Mouse (Mus musculus) limb, embryonic 11.5 days (tissue): ENCODE measurements around the gene Sem1. TPM values are rescaled to one million over a fixed set of nuclear protein-coding genes. Genes with fewer than 3 reads are reported as not detected.
A peak's percentile ranks its signal among the peaks of the same experiment; 100 is the strongest.

Source experiments
- ATAC-seq: fragments of 200-750 bp; cut with Nextera tagmentation; 2 replicates; pipeline ENCODE4 v1.8.0; 2017; ENCODE audit warnings: low read depth; ENCODE audit not compliant: insufficient number of reproducible peaks, low FRiP score, low TSS enrichment
- DNase-seq: peaks from one replicate; pipeline ENCODE4 v3.0.0-alpha.2; 2015; ENCODE audit warnings: low spot score
- H3K27ac ChIP-seq: fragments of 300-500 bp; sonication (generic); replicated peaks from 2 replicates; pipeline ENCODE4 v1.5.1; 2014; ENCODE audit warnings: low read depth, mild to moderate bottlenecking, low read length
- H3K27me3 ChIP-seq: fragments of 300-500 bp; sonication (generic); 2 replicates; pipeline ENCODE4 v1.6.1; 2014; ENCODE audit warnings: mild to moderate bottlenecking, low read length, mixed read lengths; ENCODE audit not compliant: control insufficient read depth, insufficient read depth
- H3K36me3 ChIP-seq: fragments of 300-500 bp; sonication (generic); 2 replicates; pipeline ENCODE4 v1.6.1; 2014; ENCODE audit warnings: mild to moderate bottlenecking, low read length, moderate library complexity, mixed read lengths; ENCODE audit not compliant: control insufficient read depth, insufficient read depth
- H3K4me1 ChIP-seq: fragments of 300-500 bp; sonication (generic); 2 replicates; pipeline ENCODE4 v1.6.1; 2014; ENCODE audit warnings: low read length, mixed read lengths; ENCODE audit not compliant: control insufficient read depth, insufficient read depth
- H3K4me2 ChIP-seq: fragments of 300-500 bp; sonication (generic); 2 replicates; pipeline ENCODE4 v1.6.1; 2014; ENCODE audit warnings: low read depth, mild to moderate bottlenecking, moderate library complexity; ENCODE audit not compliant: severe bottlenecking
- H3K4me3 ChIP-seq: fragments of 300-500 bp; sonication (generic); 2 replicates; pipeline ENCODE4 v1.5.1; 2014; ENCODE audit warnings: low read depth, low read length
- H3K9ac ChIP-seq: fragments of 300-500 bp; sonication (generic); 2 replicates; pipeline ENCODE4 v1.6.1; 2014; ENCODE audit warnings: mild to moderate bottlenecking, low read length
- H3K9me3 ChIP-seq: fragments of 300-500 bp; sonication (generic); 2 replicates; pipeline ENCODE4 v1.6.1; 2016; ENCODE audit warnings: low read length; ENCODE audit not compliant: control insufficient read depth
- WGBS: fragments of 180-500 bp; shearing (Covaris S2); extraction: QIAGEN DNeasy Blood & Tissue Kit; methylation state at CpG from one replicate; pipeline ENCODE4 v1.1.7; 2014; 5-methylcytosine and 5-hydroxymethylcytosine counted together
- polyA plus RNA-seq: library from polyadenylated mRNA; unstranded; fragments of >200 nt; fragmentation: Nextera tagmentation; extraction: Ambion mirVana; gene quantifications from 2 replicates; pipeline ENCODE4 v1.2.1, GENCODE M21; 2014

The Sem1 gene
- 298 and 314 TPM in 2 replicates for polyA plus RNA-seq

- peak; percentile 93 for ATAC-seq
- DNase-seq: peak; percentile 94
- H3K9me3 ChIP-seq: no peaks in the 10 kb centered on the region
- WGBS: 2% methylated on average over 59 of the region's 59 CpGs
- no peaks in the 10 kb centered on the region for H3K27me3 ChIP-seq
- peaks cover 5% of the 10 kb centered on the region; the same call in 1 of the 2 replicates for H3K4me1 ChIP-seq
- H3K27ac ChIP-seq: peak within 1 kb of the TSS; percentile 38
- H3K9ac ChIP-seq: peak within 1 kb of the TSS; percentile 95
- no peaks in the 10 kb centered on the region for H3K36me3 ChIP-seq
- H3K4me2 ChIP-seq: peak within 1 kb of the TSS; percentile 62
- H3K4me3 ChIP-seq: peak within 1 kb of the TSS; percentile 78
Observed at GRCm38 (mm10) chr6:6578304-6579149, at the start of gene Sem1. Gene Sem1, minus strand, starts transcription at chr6:6578663.

GRCm38 (mm10) chr6:6622846-6623749 is 44.6 kb upstream of the Sem1 start:
- WGBS: 67% methylated on average over 16 of the region's 16 CpGs
- DNase-seq (no peak), ATAC-seq (no peak)
- Histone ChIP-seq H3K27me3 (no peaks in the 10 kb centered on the region), H3K36me3 (no peaks in the 10 kb centered on the region), H3K4me2 (no peak overlapping the region), H3K9ac (no peak overlapping the region), H3K4me3 (no peak overlapping the region), H3K4me1 (no peaks in the 10 kb centered on the region), H3K27ac (no peak overlapping the region), H3K9me3 (no peaks in the 10 kb centered on the region)

GRCm38 (mm10) chr6:6603561-6604544 is 25.4 kb upstream of the Sem1 start:
- Histone ChIP-seq H3K9me3 (no peaks in the 10 kb centered on the region), H3K9ac (no peak overlapping the region), H3K4me3 (no peak overlapping the region), H3K27me3 (no peaks in the 10 kb centered on the region), H3K27ac (no peak overlapping the region), H3K36me3 (no peaks in the 10 kb centered on the region), H3K4me2 (no peak overlapping the region), H3K4me1 (no peaks in the 10 kb centered on the region)
- DNase-seq (no peak), ATAC-seq (no peak)
- WGBS: 71% methylated on average over 8 of the region's 8 CpGs

- ATAC-seq: no peak
- 82% methylated on average over 2 of the region's 2 CpGs for WGBS
- no peaks in the 10 kb centered on the region for H3K27me3 ChIP-seq
- no peak overlapping the region for H3K4me3 ChIP-seq
- H3K4me1 ChIP-seq: no peaks in the 10 kb centered on the region
- no peaks in the 10 kb centered on the region for H3K36me3 ChIP-seq
- no peak overlapping the region for H3K27ac ChIP-seq
- DNase-seq: no peak
- no peak overlapping the region for H3K4me2 ChIP-seq
- H3K9me3 ChIP-seq: no peaks in the 10 kb centered on the region
- no peak overlapping the region for H3K9ac ChIP-seq
Observed at GRCm38 (mm10) chr6:6586313-6586712, 7.8 kb upstream of the Sem1 start.

- 76% methylated on average over 2 of the region's 2 CpGs for WGBS
- Histone ChIP-seq H3K9me3 (no peaks in the 10 kb centered on the region), H3K36me3 (no peaks in the 10 kb centered on the region), H3K4me1 (peaks cover 2% of the 10 kb centered on the region; the same call in 1 of the 2 replicates), H3K4me2 (no peak overlapping the region), H3K9ac (no peak overlapping the region), H3K27me3 (no peaks in the 10 kb centered on the region), H3K4me3 (no peak overlapping the region), H3K27ac (no peak overlapping the region)
- DNase-seq (no peak), ATAC-seq (no peak)
Observed at GRCm38 (mm10) chr6:6581849-6582248, 3.4 kb upstream of the Sem1 start.

GRCm38 (mm10) chr6:6577741-6578284 is 650 bp downstream of the Sem1 start:
- 5% methylated on average over 17 of the region's 17 CpGs for WGBS
- no peaks in the 10 kb centered on the region for H3K27me3 ChIP-seq
- peak overlapping the region; percentile 78 for H3K4me3 ChIP-seq
- DNase-seq (no peak), ATAC-seq (peak; percentile 69; the same call in 1 of the 2 replicates)
- H3K36me3 ChIP-seq: no peaks in the 10 kb centered on the region
- H3K9ac ChIP-seq: peak overlapping the region; percentile 95
- peak overlapping the region; percentile 62 for H3K4me2 ChIP-seq
- peaks cover 5% of the 10 kb centered on the region; the same call in 1 of the 2 replicates for H3K4me1 ChIP-seq
- peak overlapping the region; percentile 38 for H3K27ac ChIP-seq
- no peaks in the 10 kb centered on the region for H3K9me3 ChIP-seq

- Histone ChIP-seq H3K4me2 (peak overlapping the region; percentile 62), H3K27me3 (no peaks in the 10 kb centered on the region), H3K27ac (no peak overlapping the region), H3K36me3 (no peaks in the 10 kb centered on the region), H3K4me1 (peaks cover 5% of the 10 kb centered on the region; the same call in 1 of the 2 replicates), H3K9me3 (no peaks in the 10 kb centered on the region), H3K9ac (peak overlapping the region; percentile 95), H3K4me3 (peak overlapping the region; percentile 78)
- DNase-seq: no peak
- 79% methylated on average over 3 of the region's 3 CpGs for WGBS
- no peak for ATAC-seq
Observed at GRCm38 (mm10) chr6:6577291-6577690, 1.2 kb downstream of the Sem1 start.
